Mouse (Mus musculus): ENCODE measurements around the gene Col4a4.

Gene Col4a4

DNA sequence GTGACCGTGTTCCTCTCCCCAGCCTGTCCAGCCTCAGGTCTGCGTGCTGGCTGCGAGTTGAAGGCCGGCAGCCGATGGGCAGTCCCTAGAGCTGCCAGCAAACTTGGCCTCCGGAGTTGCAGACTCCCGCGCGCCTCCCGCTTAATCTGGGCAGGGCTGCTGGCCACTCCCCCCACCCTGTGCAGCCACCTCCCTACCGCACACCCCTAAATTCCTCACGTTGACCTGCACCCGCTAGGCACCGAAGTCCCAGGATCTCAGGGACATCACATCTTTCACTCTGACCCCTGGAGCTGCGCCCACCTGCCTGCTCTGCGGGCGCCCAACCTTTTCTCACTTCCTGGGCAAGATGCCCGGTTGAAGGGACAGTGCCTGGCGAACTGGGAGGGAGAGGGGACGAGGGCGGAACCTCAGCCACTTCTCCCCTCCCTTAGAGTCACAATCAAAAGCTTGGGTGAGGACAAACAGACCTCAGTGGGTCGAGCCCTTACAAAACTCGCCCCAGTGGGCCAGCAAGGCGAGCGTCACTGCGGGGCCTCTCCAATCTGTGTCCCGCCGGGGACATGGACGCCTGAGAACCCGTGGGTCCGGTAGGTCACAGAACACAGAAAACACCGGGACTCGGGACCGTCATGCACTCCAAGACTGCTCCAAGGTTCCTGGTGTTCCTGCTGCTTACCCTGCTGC lies at the start of gene Col4a4, which contains the start of gene Col4a3:
Gene Col4a4 (minus strand): TSS at position 137 of the 687 bp plus-strand sequence.
Gene Col4a3 (plus strand): TSS at position 209 of the 687 bp plus-strand sequence.
- in situ Hi-C loops (cut with MboI, MseI) = no loop called here

DNA sequence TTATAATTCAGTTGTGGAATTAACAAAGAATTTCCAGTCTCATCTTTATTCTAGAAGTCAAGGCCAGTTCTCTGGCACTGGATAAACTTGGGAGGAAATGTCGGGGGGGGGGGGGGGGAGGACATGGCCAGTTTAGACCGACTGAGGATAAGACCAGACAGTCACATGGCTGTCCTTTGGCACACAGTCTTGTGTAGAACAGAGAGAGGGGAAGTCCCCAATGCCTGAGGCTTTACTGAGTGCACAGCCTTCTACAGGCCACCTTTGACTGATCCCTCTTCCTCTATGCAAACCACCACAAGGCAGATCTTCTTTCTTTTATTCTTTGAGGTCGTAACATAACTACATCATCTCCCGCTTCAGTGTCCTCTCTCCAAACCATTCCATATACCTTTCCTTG lies 49.7 kb upstream of the Col4a4 start:
- in situ Hi-C loops (cut with MboI, MseI) = loop anchor here (5.0 to 10.0 kb wide), 2 partner anchors 192 to 1329 kb away; no protein-coding TSS in a partner anchor

- in situ Hi-C loops (cut with MboI, MseI) = loop anchor here (5.0 to 10.0 kb wide), 2 partner anchors 190 to 1328 kb away; no protein-coding TSS in a partner anchor
These were observed 48.6 kb upstream of the Col4a4 start for GRCm38 (mm10) chr1:82635254-82635620.

GRCm38 (mm10) chr1:82634545-82635253 lies 48.0 kb upstream of the Col4a4 start:
- in situ Hi-C loops (cut with MboI, MseI) = loop anchor here (5.0 to 10.0 kb wide), 2 partner anchors 190 to 1327 kb away; no protein-coding TSS in a partner anchor

DNA sequence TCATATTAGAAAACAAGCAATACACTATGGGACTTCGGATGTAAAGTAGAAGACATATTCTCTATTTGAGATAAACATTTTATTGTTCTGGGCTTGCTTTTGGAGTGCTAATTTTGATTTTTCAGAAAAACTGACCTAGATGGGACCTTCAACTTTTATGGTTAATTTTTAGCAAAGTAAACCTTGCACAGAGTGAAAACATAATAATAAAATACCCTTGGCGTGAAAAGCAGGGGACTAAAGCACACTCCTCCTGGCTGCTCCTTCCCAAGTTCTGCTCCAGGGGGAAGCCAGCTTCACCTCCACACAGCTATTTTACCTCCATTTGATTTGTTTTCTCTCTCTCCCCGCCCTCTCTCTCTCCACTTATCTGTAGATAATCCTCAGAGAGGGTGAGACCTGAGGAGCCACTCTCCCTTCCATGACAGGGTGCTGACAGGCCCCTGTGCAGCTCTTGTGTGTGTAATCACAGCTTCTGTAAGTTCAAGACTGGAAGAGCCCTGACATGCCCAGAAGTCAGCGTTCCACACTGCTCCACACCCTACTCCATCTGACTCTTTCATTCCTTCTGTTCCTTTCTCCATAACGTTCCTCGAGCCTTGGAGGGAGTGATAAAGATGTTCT lies 44.6 kb upstream of the Col4a4 start:
- in situ Hi-C loops (cut with MboI, MseI) = loop anchor here (10.0 kb wide), 1 partner anchor 186 kb away; no protein-coding TSS in a partner anchor

- in situ Hi-C loops (cut with MboI, MseI) = no loop called here
These were observed 42.8 kb upstream of the Col4a4 start for GRCm38 (mm10) chr1:82629495-82629894.

DNA sequence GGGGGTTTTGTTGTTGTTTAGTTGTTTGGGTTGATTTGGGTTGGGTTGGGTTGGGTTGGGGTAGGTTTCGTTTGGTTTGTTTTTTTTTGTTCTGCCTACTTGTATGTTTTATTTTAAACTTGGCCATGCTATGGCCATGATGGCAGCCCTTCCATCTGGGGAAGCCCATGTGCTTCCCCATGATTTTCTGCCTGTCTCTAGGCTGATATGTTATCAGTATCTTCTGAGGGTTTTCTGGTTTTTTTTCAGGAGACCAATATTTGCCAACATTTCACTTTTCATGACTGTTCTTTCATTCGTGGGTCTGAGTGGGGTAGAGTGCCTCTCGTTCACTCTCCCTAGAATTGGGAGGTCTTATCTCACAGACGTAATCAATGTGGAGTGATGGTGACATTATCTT lies 41.0 kb upstream of the Col4a4 start:
- in situ Hi-C loops (cut with MboI, MseI) = no loop called here

DNA sequence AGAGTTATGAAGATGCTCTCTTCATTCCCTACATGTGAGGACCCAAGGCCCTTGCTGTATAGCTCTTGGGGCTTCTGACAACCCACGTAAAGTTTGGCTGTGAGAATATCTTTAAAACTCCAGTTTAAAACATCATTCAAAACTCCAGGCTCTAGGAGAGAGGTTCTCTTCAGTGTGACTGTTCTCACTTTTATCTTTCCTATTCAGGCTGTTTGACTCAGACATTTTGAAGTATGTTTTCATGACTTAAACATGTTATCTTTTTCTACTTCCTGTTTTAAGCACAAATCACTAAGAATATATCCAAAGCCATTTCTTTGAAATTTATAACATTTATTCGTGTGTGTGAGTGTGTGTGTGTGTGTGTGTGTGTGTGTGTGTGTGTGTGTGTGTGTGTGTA lies 38.8 kb upstream of the Col4a4 start:
- in situ Hi-C loops (cut with MboI, MseI) = no loop called here

GRCm38 (mm10) chr1:82624934-82625333 lies 38.3 kb upstream of the Col4a4 start:
- in situ Hi-C loops (cut with MboI, MseI) = no loop called here

DNA sequence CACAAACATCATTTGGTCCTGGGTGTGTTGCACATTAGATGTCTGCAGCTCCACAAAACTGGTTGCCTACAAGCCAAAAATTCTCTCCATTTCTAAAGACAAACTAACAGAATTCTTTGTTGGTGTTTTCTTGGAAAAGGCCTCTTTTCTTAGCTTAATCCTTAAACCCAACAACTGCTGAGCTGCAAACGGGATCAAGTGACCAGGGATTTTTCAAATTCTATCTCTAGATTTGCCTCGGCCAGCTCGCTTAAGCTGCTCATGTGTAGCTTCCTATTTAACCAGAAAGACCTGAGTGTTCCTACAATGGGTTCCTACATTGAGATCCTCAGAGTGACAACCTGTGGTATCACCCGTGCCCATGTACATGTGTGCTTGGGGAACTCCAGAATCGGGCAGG lies 33.3 kb upstream of the Col4a4 start:
- in situ Hi-C loops (cut with MboI, MseI) = no loop called here

GRCm38 (mm10) chr1:82618592-82618991 lies 31.9 kb upstream of the Col4a4 start:
- in situ Hi-C loops (cut with MboI, MseI) = no loop called here

GRCm38 (mm10) chr1:82618001-82618400 lies 31.4 kb upstream of the Col4a4 start:
- in situ Hi-C loops (cut with MboI, MseI) = no loop called here

- in situ Hi-C loops (cut with MboI, MseI) = no loop called here
These were observed 25.5 kb upstream of the Col4a4 start for GRCm38 (mm10) chr1:82612061-82612660.

DNA sequence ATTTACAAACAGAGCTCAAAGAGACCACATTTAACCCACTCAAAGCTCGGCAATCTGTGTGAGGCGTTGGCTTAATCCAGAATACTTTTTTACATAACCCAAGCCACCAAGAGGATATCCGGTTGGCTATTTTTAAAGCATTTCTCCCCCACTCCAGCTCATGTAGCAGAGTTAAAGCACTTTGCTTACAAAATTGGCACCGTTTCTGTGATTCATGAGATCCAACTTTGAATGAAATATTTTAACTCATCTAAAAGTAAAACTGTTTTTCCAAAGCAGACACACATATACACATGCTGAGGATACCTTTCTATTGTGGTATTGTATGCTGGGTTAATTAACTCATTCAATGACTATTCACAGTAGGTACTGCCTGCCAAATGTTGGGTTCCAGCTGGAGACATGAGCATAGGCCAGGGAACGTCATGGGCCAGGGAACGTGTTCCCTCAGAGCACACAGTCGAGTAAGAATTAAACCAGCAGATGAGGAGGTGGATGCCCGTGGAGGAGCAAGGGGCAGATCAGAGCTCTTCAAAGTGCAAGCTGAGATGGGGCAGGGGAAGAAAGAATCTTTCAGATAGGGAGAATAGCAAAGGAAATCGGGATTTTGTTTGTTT lies 22.1 kb upstream of the Col4a4 start:
- in situ Hi-C loops (cut with MboI, MseI) = no loop called here

- in situ Hi-C loops (cut with MboI, MseI) = no loop called here
These were observed 19.2 kb upstream of the Col4a4 start for GRCm38 (mm10) chr1:82605856-82606255.

DNA sequence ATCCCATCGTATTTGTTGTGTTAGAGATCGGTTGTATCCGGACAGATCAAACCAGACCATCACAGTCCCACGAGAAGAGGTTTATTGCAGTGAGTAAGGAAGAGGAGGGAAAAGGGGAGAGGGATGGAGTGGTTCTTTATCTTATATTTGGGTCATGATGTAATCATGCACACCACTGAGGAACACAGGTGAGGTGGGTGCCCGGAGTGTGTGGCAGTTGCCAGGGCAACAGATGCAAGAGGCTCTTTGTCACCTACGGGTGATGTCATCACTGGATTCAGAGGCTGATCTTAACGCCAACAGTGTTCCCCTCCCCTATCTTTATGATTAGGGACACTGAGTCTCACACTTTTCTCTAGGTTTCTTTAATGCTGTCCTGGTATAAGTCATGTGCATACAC lies 18.7 kb upstream of the Col4a4 start:
- in situ Hi-C loops (cut with MboI, MseI) = no loop called here

GRCm38 (mm10) chr1:82603198-82603950 lies 16.7 kb upstream of the Col4a4 start:
- in situ Hi-C loops (cut with MboI, MseI) = no loop called here

GRCm38 (mm10) chr1:82596864-82597596 lies 10.4 kb upstream of the Col4a4 start:
- in situ Hi-C loops (cut with MboI, MseI) = no loop called here

DNA sequence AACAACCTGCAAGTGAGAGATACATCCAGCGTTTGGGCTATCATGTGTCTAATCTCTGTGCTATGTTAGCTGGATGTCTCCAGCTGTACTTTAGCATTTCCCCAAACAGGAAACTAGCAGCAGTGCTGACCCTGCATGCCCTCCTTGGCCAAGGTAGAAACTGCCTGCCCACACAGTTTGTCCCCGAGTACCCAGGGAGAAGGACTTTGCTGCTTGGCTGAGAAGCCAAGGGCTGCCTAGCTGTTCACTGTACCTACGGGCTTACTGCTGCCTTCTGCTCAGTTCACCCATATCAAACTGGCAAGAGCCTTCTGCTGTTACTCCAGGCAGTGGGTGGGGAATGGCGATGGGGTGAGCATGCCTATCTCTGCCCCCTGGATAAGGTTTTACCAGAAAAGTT lies 3.6 kb upstream of the Col4a4 start:
- in situ Hi-C loops (cut with MboI, MseI) = no loop called here

DNA sequence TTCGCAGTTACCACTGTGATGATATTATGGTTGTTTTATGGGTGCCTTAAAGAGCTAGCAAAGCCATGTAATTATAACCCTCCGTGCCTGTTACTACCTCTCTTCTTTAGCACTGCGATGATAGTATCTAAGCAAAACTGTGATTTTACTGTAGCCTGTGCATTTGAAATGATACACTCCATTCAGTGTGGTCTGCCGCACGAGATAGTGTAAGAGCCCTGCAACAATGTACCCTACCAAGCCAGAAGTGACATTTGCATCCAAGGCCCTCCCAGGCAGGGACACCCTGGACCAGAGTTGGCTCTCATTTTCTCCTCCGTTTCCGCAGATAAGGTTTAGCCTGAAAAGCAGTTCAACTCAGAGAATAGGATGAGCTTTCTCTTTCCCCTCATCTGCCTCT lies 668 bp downstream of the Col4a4 start:
- in situ Hi-C loops (cut with MboI, MseI) = no loop called here
